Mouse (Mus musculus) adrenal gland, adult 8-10 months (tissue): Measurements from ENCODE around the gene Lsm7. TPM values are rescaled to one million over a fixed set of nuclear protein-coding genes. Genes with fewer than 3 reads are reported as not detected.

ENCODE experiments used
- DNase-seq: peaks from one replicate; pipeline ENCODE4 v3.0.0; 2022
- total RNA-seq, 4 experiments: library from RNA; stranded (reverse); gene quantifications; 2 replicates each; pipeline ENCODE4 v1.2.4; 2022

Lsm7 gene
- total RNA-seq, 4 experiments from 2014 or later = 27.4 to 54.4 (median 34.0) TPM

- DNase-seq = no peak
These were observed 21.0 kb upstream of the Lsm7 start for GRCm38 (mm10) chr10:80876028-80876427.

GRCm38 (mm10) chr10:80874035-80874434, 19.0 kb upstream of the Lsm7 start:
- DNase-seq = no peak

- no peak for DNase-seq
These were observed 16.6 kb upstream of the Lsm7 start, which contains the start of gene Tmprss9 for GRCm38 (mm10) chr10:80871581-80871980. TSS of gene Tmprss9 (plus strand) at chr10:80871848.

- DNase-seq = no peak
These were observed 16.0 kb upstream of the Lsm7 start for GRCm38 (mm10) chr10:80870993-80871392.

- DNase-seq = no peak
These were observed 9.4 kb upstream of the Lsm7 start for GRCm38 (mm10) chr10:80864446-80864845.

GRCm38 (mm10) chr10:80862305-80862704, 7.3 kb upstream of the Lsm7 start:
- no peak for DNase-seq

- DNase-seq = no peak
These were observed 3.4 kb upstream of the Lsm7 start for GRCm38 (mm10) chr10:80858350-80858935.

- DNase-seq = no peak
These were observed 2.8 kb upstream of the Lsm7 start for GRCm38 (mm10) chr10:80857848-80858247.

GRCm38 (mm10) chr10:80857386-80857785, 2.4 kb upstream of the Lsm7 start:
- DNase-seq = no peak

- no peak for DNase-seq
These were observed 1.9 kb upstream of the Lsm7 start for GRCm38 (mm10) chr10:80856908-80857307.

- no peak for DNase-seq
These were observed 1.3 kb upstream of the Lsm7 start for GRCm38 (mm10) chr10:80856267-80856666.

- DNase-seq = no peak
These were observed 702 bp upstream of the Lsm7 start for GRCm38 (mm10) chr10:80855749-80856073.

- DNase-seq = peak; percentile 51
These were observed 6.4 kb downstream of the Lsm7 start for GRCm38 (mm10) chr10:80848571-80848970.

- no peak for DNase-seq
These were observed 9.3 kb downstream of the Lsm7 start for GRCm38 (mm10) chr10:80845732-80846131.

GRCm38 (mm10) chr10:80845055-80845693, 9.8 kb downstream of the Lsm7 start:
- no peak for DNase-seq

- no peak for DNase-seq
These were observed 11.0 kb downstream of the Lsm7 start, which contains the start of gene Lingo3 for GRCm38 (mm10) chr10:80843931-80844547. TSS of gene Lingo3 (minus strand) at chr10:80844039.

- DNase-seq = no peak
These were observed 11.7 kb downstream of the Lsm7 start for GRCm38 (mm10) chr10:80843087-80843930.

GRCm38 (mm10) chr10:80842334-80842733, 12.7 kb downstream of the Lsm7 start:
- DNase-seq = no peak

GRCm38 (mm10) chr10:80841685-80842084, 13.3 kb downstream of the Lsm7 start:
- DNase-seq = no peak

GRCm38 (mm10) chr10:80839848-80840247, 15.2 kb downstream of the Lsm7 start:
- no peak for DNase-seq

GRCm38 (mm10) chr10:80838346-80838912, 16.6 kb downstream of the Lsm7 start:
- DNase-seq = peak; percentile 58

- DNase-seq = no peak
These were observed 17.2 kb downstream of the Lsm7 start for GRCm38 (mm10) chr10:80837827-80838226.

GRCm38 (mm10) chr10:80836949-80837379, 18.0 kb downstream of the Lsm7 start:
- DNase-seq = no peak
